Mouse (Mus musculus) kidney, postnatal 0 days (tissue): Measurements from ENCODE around the gene Ankrd45. TPM values are rescaled to one million over a fixed set of nuclear protein-coding genes. Genes with fewer than 3 reads are reported as not detected.
A peak's percentile ranks its signal among the peaks of the same experiment; 100 is the strongest.
"Not testable (repeated sequence)": the region's sequence is repeated elsewhere in the genome, so short reads cannot be mapped to it uniquely, and the experiment has no call there.

ENCODE experiments used
- ATAC-seq: fragments of 200-750 bp; cut with Nextera tagmentation; replicated peaks from 2 replicates; pipeline ENCODE4 v1.8.0; 2017; ENCODE audit warnings: low read depth, moderate number of reproducible peaks, moderate TSS enrichment, moderate library complexity; ENCODE audit not compliant: low FRiP score
- DNase-seq: peaks from one replicate; pipeline ENCODE4 v3.0.0-alpha.2; 2016; ENCODE audit warnings: low spot score
- H3K27ac ChIP-seq: fragments of 300-500 bp; sonication (generic); 2 replicates; pipeline ENCODE4 v1.5.1; 2014; ENCODE audit warnings: mild to moderate bottlenecking
- H3K27me3 ChIP-seq: fragments of 300-500 bp; sonication (generic); 2 replicates; pipeline ENCODE4 v1.6.1; 2014; ENCODE audit warnings: low read length, mixed read lengths; ENCODE audit not compliant: insufficient read depth
- H3K36me3 ChIP-seq: fragments of 300-500 bp; sonication (generic); 2 replicates; pipeline ENCODE4 v1.6.1; 2014; ENCODE audit warnings: low read length, mixed read lengths; ENCODE audit not compliant: insufficient read depth
- H3K4me1 ChIP-seq: fragments of 300-500 bp; sonication (generic); replicated peaks from 2 replicates; pipeline ENCODE4 v1.6.1; 2014; ENCODE audit warnings: antibody characterized with exemption, low read length, mixed read lengths; ENCODE audit not compliant: insufficient read depth
- H3K4me2 ChIP-seq: fragments of 300-500 bp; sonication (generic); 2 replicates; pipeline ENCODE4 v1.6.1; 2014; ENCODE audit warnings: mild to moderate bottlenecking, low read length, moderate library complexity, mixed read lengths
- H3K4me3 ChIP-seq: fragments of 300-500 bp; sonication (generic); replicated peaks from 2 replicates; pipeline ENCODE4 v1.5.1; 2014; ENCODE audit warnings: low read depth, low read length
- H3K9ac ChIP-seq: fragments of 300-500 bp; sonication (generic); 2 replicates; pipeline ENCODE4 v1.6.1; 2014; ENCODE audit warnings: low read depth, low read length
- H3K9me3 ChIP-seq: fragments of 300-500 bp; sonication (generic); replicated peaks from 2 replicates; pipeline ENCODE4 v1.6.1; 2016; ENCODE audit warnings: low read length, inconsistent platforms, mixed read lengths
- CTCF ChIP-seq: IDR thresholded peaks from 2 replicates; pipeline ENCODE4 v1.5.1; 2016; ENCODE audit warnings: antibody characterized with exemption, low read depth, mild to moderate bottlenecking, moderate library complexity
- WGBS: fragments of 180-500 bp; shearing (Covaris S2); extraction: QIAGEN DNeasy Blood & Tissue Kit; methylation state at CpG from one replicate; pipeline ENCODE4 v1.1.7; 2014; 5-methylcytosine and 5-hydroxymethylcytosine counted together
- polyA plus RNA-seq: library from polyadenylated mRNA; unstranded; fragments of >200 nt; fragmentation: Nextera tagmentation; extraction: Ambion mirVana; gene quantifications from 2 replicates; pipeline ENCODE4 v1.2.1, GENCODE M21; 2015

Gene Ankrd45
- polyA plus RNA-seq, 1 experiment from 2014 or later, result 4.5 TPM

GRCm38 (mm10) chr1:161182386-161182785, 39.9 kb downstream of the Ankrd45 start:
- WGBS, result 84% methylated on average over 9 of the region's 9 CpGs

GRCm38 (mm10) chr1:161183677-161184076, 41.2 kb downstream of the Ankrd45 start:
- no peaks in the 10 kb centered on the region for H3K27me3 ChIP-seq
- H3K4me2 ChIP-seq, result peak overlapping the region; percentile 30
- no peak overlapping the region for H3K9ac ChIP-seq
- no peak for TF ChIP-seq CTCF
- no peak overlapping the region for H3K27ac ChIP-seq
- DNase-seq (peak; percentile 21), ATAC-seq (no peak)
- H3K36me3 ChIP-seq, result no peaks in the 10 kb centered on the region
- 24% methylated on average over 9 of the region's 9 CpGs for WGBS
- no peaks in the 10 kb centered on the region for H3K4me1 ChIP-seq
- no peaks in the 10 kb centered on the region; the same call in 1 of the 2 replicates for H3K9me3 ChIP-seq
- no peak overlapping the region for H3K4me3 ChIP-seq

More at GRCm38 (mm10) chr1:161182386-161182785, 39.9 kb downstream of the Ankrd45 start:
- no peak for TF ChIP-seq CTCF
- Histone ChIP-seq H3K36me3 (no peaks in the 10 kb centered on the region), H3K27ac (no peak overlapping the region), H3K27me3 (no peaks in the 10 kb centered on the region), H3K4me1 (no peaks in the 10 kb centered on the region), H3K4me2 (no peak overlapping the region), H3K9me3 (no peaks in the 10 kb centered on the region; the same call in 1 of the 2 replicates), H3K4me3 (no peak overlapping the region), H3K9ac (no peak overlapping the region)
- no peak for DNase-seq
- no peak for ATAC-seq

- H3K4me3 ChIP-seq, result no peak overlapping the region
- ATAC-seq (no peak), DNase-seq (no peak)
- no peaks in the 10 kb centered on the region for H3K4me1 ChIP-seq
- no peaks in the 10 kb centered on the region for H3K27me3 ChIP-seq
- WGBS, result 91% methylated on average over 3 of the region's 3 CpGs
- no peaks in the 10 kb centered on the region; the same call in 1 of the 2 replicates for H3K9me3 ChIP-seq
- H3K27ac ChIP-seq, result no peak overlapping the region
- H3K9ac ChIP-seq, result no peak overlapping the region
- H3K4me2 ChIP-seq, result no peak overlapping the region
- no peaks in the 10 kb centered on the region for H3K36me3 ChIP-seq
- TF ChIP-seq CTCF, result no peak
Observed at GRCm38 (mm10) chr1:161185431-161185830, 42.9 kb downstream of the Ankrd45 start.

GRCm38 (mm10) chr1:161190253-161190910, 47.9 kb downstream of the Ankrd45 start:
- H3K27ac ChIP-seq, result no peak overlapping the region
- no peaks in the 10 kb centered on the region for H3K27me3 ChIP-seq
- H3K4me1 ChIP-seq, result no peaks in the 10 kb centered on the region
- DNase-seq (no peak), ATAC-seq (no peak)
- no peak overlapping the region for H3K4me3 ChIP-seq
- no peaks in the 10 kb centered on the region for H3K36me3 ChIP-seq
- no peak overlapping the region for H3K4me2 ChIP-seq
- 69% methylated on average over 9 of the region's 9 CpGs for WGBS
- no peak for TF ChIP-seq CTCF
- no peaks in the 10 kb centered on the region; the same call in 1 of the 2 replicates for H3K9me3 ChIP-seq
- no peak overlapping the region for H3K9ac ChIP-seq

DNA sequence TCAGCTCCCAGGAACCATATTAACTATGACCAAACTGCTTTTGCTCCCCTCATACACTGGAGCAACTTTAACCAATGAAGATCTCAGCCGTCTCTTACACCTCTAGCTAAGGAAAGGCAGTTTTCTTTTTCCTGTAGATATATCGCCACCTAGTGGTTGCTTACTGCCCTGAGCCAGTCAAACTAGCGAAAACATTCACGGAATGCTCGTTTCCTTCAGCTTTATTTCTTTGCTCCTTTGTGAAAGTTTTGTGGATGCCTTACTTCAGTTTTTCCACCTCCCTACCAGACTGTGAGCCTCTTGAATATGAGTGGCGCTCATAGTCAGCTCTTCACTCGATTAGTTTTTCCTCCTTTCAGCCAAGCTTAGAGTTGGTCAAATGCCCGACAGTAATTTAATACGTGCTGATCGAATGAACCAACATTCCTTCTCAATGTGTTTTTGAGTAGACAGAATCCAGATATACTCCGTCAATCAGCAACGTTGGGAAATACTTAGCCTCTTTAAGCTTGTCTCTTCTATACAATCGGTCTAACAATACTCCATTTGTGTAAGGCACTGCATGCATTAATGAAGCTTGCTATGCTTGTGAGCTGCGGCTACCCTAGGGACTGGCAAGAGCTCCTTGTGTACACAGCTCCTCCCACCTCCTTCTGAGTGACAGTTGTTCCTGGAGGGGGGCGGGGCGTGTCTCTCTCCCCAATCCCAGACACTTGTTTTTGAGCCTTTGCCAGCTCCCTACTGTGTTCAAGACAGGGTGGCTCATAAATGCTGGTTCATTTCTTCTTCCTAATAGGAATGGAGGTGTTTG, 53.3 kb downstream of the Ankrd45 start:
- H3K27me3 ChIP-seq, result no peaks in the 10 kb centered on the region
- DNase-seq (peak; percentile 96), ATAC-seq (peak; percentile 92)
- WGBS, result under 1% methylated on average over 16 of the region's 16 CpGs
- peak overlapping the region; percentile 77 for H3K4me2 ChIP-seq
- H3K4me3 ChIP-seq, result peak overlapping the region; percentile 48
- 0 out of 2 replicates have a peak, but pooled peaks cover 3% of the 10 kb centered on the region for H3K4me1 ChIP-seq
- H3K27ac ChIP-seq, result no peak overlapping the region
- H3K9ac ChIP-seq, result peak overlapping the region; percentile 40; the same call in 1 of the 2 replicates
- peak; percentile 95 for TF ChIP-seq CTCF
- H3K9me3 ChIP-seq, result no peaks in the 10 kb centered on the region
- no peaks in the 10 kb centered on the region for H3K36me3 ChIP-seq

GRCm38 (mm10) chr1:161196364-161196763, 53.9 kb downstream of the Ankrd45 start:
- DNase-seq, H3K36me3 ChIP-seq: not testable (repeated sequence)

More at GRCm38 (mm10) chr1:161196364-161196763, 53.9 kb downstream of the Ankrd45 start:
- H3K27me3 ChIP-seq, H3K27ac ChIP-seq, ATAC-seq, H3K9me3 ChIP-seq, H3K4me1 ChIP-seq: not testable (repeated sequence)
- 52% methylated on average over 11 of the region's 11 CpGs for WGBS
- Histone ChIP-seq H3K9ac (0 out of 2 replicates have a peak overlapping the region, but pooled peaks have one; percentile 40), H3K4me3 (peak overlapping the region; percentile 48; the same call in 1 of the 2 replicates), H3K4me2 (peak overlapping the region; percentile 77)
